Mouse (Mus musculus): ENCODE results near the gene Gprc5d.
A peak's percentile ranks its signal among the peaks of the same experiment; 100 is the strongest.

The Gprc5d gene

GRCm38 (mm10) chr6:135068221-135068620, 49.9 kb downstream of the Gprc5d start:
- DNase-seq (ENCODE audit: low read depth, low spot score) = no peak

- no peak for DNase-seq (ENCODE audit: low read depth, low spot score)
Measured at GRCm38 (mm10) chr6:135066795-135067445, 51.2 kb downstream of the Gprc5d start.

DNA sequence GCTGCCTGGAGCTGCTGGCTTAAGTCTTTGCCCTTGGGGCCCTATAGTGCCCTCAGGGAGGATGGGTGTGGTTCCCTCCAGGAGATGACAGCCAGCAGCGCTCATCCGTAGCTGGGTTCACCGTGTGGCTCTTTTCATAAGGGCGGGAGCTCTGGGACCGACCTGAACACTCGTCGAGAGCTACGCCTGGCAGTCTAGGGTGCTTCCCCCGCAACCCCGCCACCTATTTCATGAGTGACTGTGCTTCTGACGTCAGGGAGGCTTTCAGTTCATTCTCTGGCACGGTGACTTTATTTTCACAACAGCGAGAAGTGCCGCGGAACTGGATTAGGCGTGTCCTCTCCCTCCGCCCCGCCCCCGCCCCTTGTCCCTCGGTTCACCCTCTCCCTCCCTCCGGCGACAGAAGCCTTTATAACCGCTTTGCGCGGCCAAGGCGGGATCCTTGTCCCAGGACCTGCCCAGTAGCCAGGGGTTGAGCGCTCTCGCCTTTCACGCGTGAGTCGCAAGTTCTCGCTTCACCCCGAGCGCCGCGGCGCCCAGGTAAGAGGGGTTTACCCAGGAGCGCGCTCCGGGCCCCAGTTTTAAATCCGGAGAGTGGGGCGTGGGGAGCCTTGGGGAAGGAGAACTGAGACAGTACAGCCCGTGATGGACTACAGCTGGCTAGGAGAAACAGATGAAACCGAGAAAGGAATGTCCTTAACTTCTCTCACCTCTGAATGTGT, 52.7 kb downstream of the Gprc5d start, which contains the start of gene Gprc5a:
Gene Gprc5a, plus strand, starts transcription at position 416 of the 722 bp plus-strand sequence.
- peak; percentile 85 for DNase-seq (ENCODE audit: low read depth, low spot score)

GRCm38 (mm10) chr6:135064621-135065020, 53.5 kb downstream of the Gprc5d start:
- no peak for DNase-seq (ENCODE audit: low read depth, low spot score)

GRCm38 (mm10) chr6:135060728-135061127, 57.4 kb downstream of the Gprc5d start:
- no peak for DNase-seq (ENCODE audit: low read depth, low spot score)
